Mouse (Mus musculus) CD4-positive helper T cell, adult 2 months (primary cell): ENCODE data around the gene Tomm5.
A peak's percentile ranks its signal among the peaks of the same experiment; 100 is the strongest.
"Not testable (repeated sequence)": the region's sequence is repeated elsewhere in the genome, so short reads cannot be mapped to it uniquely, and the experiment has no call there.

Experiments used
- DNase-seq: peaks from one replicate; pipeline ENCODE4 v3.0.0-alpha.2; 2012; ENCODE audit warnings: low read depth, missing footprints, low spot score

Gene Tomm5

DNA sequence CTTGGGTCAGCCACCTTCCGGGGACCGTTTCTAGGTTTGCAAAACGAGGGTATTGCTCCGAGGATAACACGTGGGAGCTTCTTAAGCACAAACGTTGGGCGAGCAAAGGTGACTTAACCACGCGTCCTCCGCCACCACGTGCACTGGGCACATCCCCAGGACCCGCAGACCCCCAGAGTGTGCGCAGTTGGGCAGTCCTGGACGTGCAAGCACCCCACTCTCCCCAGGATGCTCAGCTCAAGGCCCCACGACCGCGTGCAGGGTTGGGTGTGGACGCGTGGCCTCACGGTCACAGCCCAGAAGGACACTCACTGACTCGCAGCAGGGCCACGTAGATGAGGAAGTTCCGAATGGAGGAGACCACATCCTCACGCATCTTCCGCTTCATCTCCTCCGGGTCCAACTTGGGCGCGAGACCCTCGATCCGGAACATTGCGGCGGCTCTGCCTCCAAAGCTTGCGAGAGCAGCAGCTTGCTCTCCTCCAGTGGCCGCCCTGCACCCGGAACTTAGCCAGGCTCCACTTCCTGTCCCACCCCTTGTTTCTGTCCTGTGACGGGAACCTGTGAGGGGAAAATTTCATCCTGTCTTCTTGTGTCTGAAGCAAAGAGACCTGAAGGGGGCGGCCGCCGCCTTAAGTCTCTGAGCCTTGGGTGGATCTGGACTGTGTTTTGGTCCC lies at the start of gene Tomm5:
Gene Tomm5 (minus strand): TSS at position 514 of the 677 bp plus-strand sequence.
- DNase-seq: peak; percentile 92

- no peak for DNase-seq
These were observed 48.5 kb upstream of the Tomm5 start for GRCm38 (mm10) chr4:45156433-45156832.

DNA sequence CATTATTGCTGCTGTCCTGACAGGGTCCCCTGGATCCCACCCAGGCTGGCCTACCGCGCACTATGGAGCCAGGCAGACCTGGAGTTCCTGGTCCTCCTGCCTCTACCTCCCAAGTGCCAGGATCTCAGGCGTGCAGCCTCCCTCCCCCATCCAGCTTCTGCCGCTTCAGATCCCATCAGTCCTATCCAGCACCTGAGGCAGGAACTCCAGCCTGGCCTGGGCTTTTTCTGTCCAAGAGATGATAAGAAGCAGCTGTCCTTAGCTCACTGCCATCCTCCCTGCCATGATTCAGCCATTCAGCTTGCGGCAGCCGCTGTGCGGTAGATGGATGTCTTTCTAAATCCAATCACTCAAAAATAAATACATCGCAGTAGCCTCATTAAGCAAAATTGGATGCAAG lies 35.1 kb upstream of the Tomm5 start:
- DNase-seq: no peak

GRCm38 (mm10) chr4:45142411-45142810 lies 34.5 kb upstream of the Tomm5 start:
- DNase-seq: no peak

- DNase-seq: no peak
These were observed 33.9 kb upstream of the Tomm5 start for GRCm38 (mm10) chr4:45141835-45142234.

DNA sequence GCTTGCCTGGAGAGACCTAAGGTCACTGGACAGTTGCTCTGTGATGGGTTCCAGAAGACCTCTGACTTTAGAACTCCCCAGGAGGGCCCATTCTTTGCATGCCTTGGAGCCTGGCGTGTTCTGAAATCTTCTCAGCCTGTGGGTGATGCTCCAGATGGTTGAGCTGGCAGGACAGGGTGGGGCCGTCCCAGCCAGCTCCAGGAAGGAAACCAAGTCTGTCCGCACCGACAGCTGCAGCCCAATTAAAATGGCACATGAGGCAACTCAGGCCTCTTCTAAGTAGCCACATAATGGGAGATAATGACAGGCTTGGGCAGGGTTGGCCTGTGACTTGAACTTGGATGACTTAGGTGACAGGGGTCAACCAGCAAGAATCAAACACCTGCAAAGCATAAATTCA lies 29.7 kb upstream of the Tomm5 start:
- DNase-seq: no peak

DNA sequence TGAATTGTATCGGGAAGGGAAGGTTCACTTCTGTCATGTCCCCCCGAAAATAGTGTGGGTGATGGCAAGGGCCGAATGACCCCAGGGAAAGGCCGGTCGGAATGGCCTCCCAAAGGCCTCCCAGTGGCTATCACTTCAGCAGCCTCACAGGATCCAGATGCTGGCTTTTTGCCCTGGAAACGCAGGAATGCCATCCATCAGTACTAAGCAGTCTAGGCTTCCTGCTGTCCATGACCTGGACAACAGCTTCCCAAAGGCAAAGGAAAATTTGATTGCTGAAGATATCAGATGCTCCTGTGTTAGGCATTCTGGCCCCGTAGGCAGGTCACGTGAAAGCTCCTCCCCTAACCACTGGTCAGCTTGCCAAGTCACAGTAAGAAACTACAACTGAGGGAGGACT lies 26.6 kb upstream of the Tomm5 start:
- no peak for DNase-seq

DNA sequence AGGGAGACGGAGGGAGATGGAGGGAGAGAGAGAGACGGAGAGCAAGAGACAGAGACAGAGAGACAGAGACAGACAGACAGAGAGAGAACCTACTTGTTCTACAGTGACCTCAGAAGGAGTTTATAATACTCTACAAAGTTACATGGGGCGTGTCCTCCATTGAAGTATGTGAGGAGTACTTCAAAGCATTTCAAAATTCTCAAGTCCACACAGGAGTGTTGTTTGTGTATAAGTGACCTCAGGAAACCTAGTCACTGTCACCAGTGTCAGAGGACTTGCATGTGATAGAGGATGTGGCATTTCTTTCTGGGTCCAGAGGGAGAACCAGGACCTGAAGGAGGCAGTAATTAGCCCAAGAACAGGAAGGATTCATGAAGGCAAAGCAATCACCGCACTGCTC lies 23.1 kb upstream of the Tomm5 start:
- DNase-seq: no peak

DNA sequence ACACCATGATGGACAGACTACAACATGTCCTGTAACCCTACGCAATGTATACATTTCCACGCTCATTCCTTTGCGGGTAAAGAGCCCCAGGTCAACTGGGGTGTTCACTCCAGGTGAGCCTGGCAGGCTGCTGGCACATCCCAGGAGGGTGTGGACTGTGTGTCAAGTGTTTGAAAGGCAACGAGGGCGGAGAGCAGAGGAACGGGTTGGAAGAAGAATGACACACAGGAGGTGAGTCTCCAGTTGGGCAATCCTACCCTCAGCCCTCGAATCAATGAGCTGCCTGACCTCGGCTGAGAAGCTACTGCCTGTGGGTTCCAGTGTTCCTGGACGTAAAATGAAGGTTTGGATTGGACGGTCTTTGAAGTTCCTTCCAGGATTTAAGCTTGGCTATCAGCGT lies 13.4 kb upstream of the Tomm5 start:
- no peak for DNase-seq

DNA sequence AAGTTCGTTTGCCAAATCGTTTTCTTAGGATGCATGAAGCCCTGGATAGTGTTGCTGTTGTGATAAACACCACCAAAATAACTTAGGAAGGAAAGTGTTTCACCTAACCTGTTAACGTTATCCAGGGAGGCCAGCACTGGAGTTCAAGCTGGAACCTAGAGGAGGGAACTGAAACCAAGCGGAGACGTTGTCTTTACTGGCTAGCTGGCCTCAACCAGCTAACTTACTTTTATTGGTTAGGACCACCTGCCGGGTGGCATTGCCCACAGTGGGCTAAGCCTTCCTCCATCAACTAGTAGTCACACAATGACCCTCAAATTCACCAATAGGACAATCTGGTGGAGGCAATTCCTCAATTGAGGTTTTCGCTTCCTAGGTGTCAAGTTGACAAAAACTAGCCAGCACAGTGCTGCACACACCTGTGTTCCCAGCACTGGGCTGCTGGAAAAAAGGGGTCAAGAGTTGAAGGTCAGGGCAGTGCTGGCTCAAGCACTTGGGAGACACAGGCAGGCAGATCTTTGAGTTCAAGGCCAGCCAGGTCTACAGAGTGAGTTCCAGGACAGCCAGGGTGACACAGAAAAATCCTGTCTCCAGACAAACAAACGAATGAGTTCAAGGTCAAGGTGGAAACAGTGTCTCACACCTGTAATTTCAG lies 669 bp upstream of the Tomm5 start:
- DNase-seq: no peak

DNA sequence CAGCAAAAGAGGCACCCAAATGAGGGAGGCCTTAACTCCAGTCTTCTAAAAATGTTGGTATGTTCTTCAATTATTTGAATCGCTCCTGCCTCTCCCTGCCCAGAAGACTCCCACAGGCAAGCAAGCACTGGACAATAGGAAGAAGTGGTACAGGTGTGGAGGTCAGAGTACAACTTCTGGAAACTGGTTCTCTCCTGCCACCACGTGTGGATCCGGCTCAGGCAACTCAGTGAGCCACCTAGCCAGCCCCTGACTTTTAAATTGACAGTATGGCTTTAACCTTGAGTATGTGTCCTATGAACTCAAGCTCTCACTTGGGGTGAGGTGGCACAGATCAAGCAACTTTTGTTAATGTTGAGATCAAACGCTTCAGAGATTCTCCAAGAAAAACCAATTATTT lies 848 bp downstream of the Tomm5 start:
- DNase-seq: peak; percentile 13

- peak; percentile 32 for DNase-seq
These were observed 1.5 kb downstream of the Tomm5 start for GRCm38 (mm10) chr4:45106409-45106808.

GRCm38 (mm10) chr4:45097198-45097872 lies 10.6 kb downstream of the Tomm5 start:
- DNase-seq: peak; percentile 70

- no peak for DNase-seq
These were observed 23.0 kb downstream of the Tomm5 start for GRCm38 (mm10) chr4:45084895-45085290.

DNA sequence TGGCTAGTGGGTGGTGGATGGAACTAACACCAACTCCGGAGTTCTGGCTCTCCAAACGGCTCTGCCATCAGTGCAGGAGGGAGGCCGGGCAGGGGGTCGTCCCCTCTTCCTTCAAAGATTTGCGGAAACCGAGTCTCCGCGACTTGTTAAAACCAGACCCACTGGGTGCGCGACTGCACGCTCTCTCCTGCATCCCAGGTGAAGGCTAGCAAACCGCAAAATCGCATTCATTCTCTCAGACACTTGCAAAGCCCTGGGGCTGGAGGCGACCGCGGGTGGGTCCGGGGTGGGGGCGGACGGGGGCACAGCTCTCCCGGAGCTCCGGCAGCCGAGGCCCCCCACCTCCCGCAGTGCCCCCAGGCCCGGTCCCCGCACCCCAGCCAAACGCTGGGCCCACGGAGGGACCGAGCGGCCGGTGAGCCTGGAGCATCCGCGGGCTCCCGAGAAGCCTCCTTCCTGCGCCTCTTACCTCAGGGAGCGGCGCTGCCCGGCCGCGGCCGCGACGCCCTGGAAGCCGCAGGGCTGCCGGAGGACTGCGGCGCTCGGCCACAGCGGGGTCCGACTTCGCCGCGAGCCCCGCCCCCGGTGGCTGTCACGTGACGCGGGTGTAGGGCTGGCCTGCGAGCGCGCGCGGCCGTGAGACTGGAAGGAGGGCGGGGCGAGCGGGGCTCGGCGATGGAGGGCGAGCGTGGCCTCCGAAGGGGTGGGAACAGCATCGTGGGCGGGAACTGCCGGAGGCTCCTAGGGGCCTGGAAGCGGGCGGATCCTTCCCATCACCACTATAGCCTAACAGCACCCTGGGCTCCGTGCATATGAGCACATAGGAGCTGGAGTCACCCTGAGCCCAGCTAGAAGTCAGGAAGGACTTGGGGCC lies 23.7 kb downstream of the Tomm5 start, which contains the start of gene Fbxo10:
Gene Fbxo10 (minus strand): TSS at position 584 of the 874 bp plus-strand sequence.
- DNase-seq: peak; percentile 86

DNA sequence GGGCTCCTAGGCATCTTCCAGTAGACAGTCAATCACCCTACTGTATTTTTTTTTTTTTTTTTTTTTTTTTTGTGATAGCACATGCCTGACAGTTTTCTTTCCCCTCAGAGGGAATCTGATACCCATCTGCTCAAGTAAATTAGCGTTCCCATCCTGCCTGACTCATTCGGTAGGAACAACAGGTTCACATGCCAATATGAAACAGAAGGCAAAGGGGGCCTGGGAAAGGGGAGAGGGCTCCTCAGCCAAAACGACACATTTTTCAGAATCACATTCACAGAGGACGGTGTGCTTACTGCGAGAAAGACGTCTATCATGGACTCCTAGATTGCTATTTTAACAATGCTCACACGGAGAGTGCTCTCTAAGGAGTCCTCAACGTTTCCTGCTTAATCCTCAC lies 24.4 kb downstream of the Tomm5 start:
- peak; percentile 8 for DNase-seq

- no peak for DNase-seq
These were observed 25.0 kb downstream of the Tomm5 start for GRCm38 (mm10) chr4:45082951-45083350.

DNA sequence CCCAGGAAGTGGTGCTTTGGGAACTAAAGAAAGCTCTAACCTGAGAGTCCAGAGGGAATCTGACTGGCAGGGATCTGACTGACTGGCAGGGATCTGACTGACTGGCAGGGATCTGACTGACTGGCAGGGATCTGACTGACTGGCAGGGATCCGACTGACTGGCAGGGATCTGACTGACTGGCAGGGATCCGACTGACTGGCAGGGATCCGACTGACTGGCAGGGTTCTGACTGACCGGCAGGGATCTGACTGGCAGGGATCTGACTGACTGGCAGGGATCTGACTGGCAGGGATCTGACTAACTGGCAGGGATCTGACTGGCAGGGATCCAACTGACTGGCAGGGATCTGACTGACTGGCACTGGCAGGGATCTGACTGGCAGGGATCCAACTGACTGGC lies 26.9 kb downstream of the Tomm5 start:
- DNase-seq: not testable (repeated sequence)

DNA sequence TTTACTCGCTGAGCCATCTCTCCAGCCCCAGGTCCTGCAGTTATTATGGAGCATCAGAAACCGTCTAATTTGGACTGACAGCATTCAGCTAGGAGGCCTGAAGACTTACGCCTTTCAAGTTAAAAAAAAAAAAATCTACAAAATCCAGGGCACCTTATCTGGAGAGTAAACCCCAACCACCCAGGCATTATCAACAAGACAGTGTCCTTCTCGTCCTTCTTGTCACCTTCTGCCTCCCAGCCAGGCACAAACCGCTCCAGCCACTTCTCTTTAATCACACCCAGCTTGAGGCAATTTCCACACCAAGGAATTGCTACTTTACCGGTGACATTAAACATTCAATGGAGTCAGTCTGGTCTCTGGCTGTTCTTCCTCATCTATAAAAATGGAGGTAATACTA lies 34.4 kb downstream of the Tomm5 start:
- no peak for DNase-seq

DNA sequence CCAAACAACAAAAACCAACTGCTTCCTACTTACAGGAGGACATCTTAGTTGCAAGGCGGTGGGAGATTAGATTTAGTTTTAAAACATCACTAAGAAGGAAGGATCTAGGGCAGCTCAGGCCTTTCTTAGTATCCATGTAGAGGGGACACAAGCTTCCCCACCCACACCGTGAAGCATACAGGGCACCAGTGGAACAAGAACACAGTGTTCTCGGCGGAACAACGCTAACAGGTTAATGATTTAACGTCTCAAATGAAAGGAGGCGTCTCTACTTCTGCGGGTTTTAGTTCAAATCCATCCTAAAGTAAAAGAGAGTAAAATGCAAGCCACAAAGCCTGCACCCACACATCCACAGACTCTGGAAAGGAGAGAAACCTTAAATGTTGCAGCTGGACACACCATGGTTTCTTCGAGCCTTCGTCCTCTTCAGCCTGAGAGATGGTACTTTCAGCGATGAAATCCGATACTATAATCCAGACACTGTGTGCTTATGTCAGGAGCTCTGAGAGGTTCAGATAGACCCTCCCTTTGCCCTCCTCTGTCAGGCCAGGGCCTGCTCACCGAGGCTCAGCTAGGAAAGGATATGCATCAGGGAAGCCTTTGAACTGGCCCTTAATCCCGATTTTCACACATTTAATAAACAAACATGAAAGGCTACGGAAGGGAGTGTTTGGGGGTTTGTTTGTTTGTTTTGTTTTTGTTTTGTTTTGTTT lies 35.5 kb downstream of the Tomm5 start:
- no peak for DNase-seq

- DNase-seq: no peak
These were observed 40.2 kb downstream of the Tomm5 start for GRCm38 (mm10) chr4:45067742-45068141.
